Mouse (Mus musculus): ENCODE results near the gene Itprid2. TPM values are rescaled to one million over a fixed set of nuclear protein-coding genes. Genes with fewer than 3 reads are reported as not detected.
A peak's percentile ranks its signal among the peaks of the same experiment; 100 is the strongest.
"Not testable (repeated sequence)": the region's sequence is repeated elsewhere in the genome, so short reads cannot be mapped to it uniquely, and the experiment has no call there.

The Itprid2 gene
- 10 to 100 TPM; 23.3 to 27.4 TPM for total RNA-seq (2021)

- peak; percentile 100 for DNase-seq
Observed at GRCm38 (mm10) chr2:79634528-79635400, at the start of gene Itprid2. Itprid2 (plus strand) TSS chr2:79635352.

DNA sequence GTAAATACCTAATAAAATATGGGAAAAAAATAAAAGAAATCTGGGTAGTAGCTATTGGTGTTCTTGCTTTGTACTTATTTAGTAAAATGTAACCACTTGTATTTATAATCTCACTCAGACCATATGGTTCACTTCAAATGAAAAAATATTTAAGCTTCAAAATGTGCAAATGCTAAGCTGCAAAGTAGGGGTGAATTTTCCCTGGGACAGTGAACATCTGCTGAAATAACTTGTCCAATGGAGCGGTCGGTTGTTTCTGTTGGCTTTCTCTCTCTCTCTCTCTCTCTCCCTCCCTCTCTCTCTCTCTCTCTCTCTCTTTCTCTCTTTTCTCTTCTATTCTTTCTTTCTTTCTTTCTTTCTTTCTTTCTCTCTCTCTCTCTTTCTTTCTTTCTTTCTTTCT lies 39.0 kb upstream of the Itprid2 start:
- no peak for DNase-seq

DNA sequence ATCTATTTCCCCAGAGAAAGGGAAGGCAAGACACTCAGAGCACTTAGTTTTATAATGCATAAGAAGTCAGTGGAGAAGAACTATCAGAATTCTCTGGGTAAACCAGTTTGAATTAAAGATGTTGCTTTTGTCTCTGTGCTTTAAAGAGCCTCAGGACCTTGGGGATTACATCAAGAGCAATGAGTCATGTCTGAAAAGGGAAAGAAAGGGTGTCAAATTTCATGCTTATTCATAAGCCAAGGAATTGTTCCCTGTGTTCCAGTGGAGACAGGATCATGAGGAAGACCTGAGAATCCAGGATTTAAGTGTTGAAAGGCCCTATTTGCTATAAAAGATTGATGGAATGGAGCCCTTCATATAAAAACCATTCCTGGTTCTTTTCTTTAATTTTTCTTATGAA lies 38.1 kb upstream of the Itprid2 start:
- DNase-seq = no peak

- not testable (repeated sequence) for DNase-seq
Observed at GRCm38 (mm10) chr2:79601109-79601508, 34.0 kb upstream of the Itprid2 start.

- DNase-seq = peak; percentile 22
Observed at GRCm38 (mm10) chr2:79601691-79602116, 33.4 kb upstream of the Itprid2 start.

GRCm38 (mm10) chr2:79602306-79602705 lies 32.8 kb upstream of the Itprid2 start:
- DNase-seq = no peak

GRCm38 (mm10) chr2:79603363-79603762 lies 31.8 kb upstream of the Itprid2 start:
- no peak for DNase-seq

DNA sequence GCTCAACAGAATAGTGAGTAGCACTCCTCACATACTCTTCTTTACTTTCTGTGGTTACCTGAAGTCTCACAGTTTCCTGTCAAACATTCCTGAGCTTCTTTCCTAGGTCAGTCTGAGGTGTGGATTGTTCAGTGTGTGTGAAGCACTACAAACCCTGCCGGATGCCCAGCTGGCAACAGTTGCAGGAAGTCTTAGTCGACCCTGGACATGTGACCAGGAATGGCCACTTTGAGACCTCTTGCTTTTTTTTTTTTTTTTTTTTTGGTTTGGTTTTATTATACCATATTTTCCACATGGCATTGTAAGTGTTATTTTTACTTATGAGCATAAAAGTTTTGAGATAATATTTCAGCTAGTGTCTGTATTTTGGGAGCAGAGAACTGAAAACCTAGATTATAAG lies 29.1 kb upstream of the Itprid2 start:
- no peak for DNase-seq

GRCm38 (mm10) chr2:79607181-79607580 lies 28.0 kb upstream of the Itprid2 start:
- DNase-seq = no peak

DNA sequence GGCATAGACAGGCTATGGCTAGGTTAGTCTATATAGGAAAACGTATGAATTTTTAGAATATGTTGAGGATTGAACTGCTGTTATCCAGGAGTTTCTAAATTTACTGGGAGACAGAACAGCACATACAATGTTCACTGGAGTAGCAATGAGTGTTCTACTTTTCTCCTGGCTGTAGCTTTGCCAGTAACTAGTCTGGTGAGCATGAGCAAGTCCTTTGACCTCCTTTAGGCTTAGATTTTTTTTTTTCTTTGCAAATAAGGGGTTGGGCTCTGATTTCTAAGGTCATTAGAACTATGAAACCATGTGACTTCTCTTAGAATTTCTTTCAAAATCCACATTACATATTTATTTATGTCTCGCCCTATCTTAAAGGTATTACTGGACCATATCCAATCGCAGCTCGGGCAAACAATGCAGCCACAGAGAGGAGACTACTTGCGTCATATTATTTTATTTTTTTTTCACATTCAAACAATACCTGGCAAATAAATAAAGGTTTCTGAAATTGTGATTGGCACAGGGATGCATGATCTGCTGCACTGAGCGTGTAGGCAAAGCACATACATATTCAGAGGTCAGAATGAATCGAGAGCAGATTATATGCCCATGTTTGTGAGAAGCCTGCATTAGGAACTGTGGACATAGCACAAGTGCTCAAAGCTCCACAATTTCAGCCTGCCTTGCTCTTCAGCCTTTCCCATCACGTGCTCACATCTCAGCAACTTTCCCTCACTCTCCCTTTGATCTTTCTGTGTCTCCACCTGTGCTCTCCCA lies 26.7 kb upstream of the Itprid2 start:
- DNase-seq = no peak

- no peak for DNase-seq
Observed at GRCm38 (mm10) chr2:79610894-79611293, 24.3 kb upstream of the Itprid2 start.

DNA sequence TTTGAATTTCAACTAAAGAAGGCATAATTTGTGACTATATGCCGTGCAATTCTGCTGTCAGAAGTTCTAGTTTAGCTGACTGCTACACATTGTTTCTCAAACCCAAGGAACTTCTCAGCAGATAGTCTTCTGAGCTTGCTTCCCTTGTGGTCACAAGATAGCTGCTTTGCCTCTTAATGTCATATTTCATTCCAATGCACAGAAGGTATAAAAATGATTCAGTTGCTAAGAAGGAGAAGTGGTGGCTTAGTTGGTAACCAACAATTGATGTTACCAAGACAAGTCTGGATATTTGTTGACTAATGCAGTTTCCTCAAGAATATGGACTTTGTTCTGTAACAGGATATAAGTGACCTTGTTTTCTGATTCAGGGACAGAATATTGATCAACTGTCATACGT lies 17.0 kb upstream of the Itprid2 start:
- no peak for DNase-seq

DNA sequence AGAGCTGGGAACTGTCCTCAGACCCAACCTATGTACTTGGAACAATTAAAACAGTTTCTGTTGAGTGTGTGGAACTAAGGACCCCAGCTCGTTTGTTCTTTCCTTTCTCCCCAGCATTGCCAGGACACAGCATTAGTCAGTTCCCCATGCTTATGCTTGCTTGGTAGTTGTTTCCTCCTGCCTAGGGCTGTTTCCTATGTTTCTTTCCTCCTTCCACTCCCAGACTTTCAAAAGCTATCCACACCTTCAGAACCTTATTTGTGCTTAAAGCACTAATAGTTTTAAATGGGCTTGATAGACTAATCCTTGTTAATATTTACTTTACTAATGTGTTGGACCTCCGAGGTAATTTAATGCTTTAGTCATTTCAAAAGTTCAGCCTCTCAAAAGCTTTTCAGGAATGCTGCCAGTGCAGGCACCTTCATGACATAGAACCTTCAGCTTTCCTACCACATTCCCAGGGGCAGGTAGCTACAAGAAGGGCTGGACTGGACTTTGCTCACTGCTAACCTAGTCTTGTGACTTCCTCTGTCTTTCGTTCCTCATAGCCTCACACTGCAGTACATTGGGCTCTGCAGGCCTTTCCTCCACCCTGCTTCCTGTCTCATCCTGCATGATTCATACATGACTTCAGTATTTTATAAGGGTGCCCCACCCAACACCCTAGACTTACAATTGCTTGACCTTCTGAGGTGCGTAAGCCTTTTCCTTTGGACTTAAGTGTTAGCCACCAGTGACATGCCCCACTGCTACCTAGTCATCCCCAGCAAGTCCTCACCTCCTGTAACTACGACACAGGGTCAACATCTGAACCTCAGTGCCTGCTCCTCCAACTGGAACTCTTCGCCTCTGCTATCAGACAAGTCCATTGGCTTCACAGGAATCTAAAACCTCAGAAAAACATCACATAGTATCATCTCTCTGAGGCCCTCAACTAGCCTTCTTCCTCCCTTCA lies 16.3 kb upstream of the Itprid2 start:
- no peak for DNase-seq

GRCm38 (mm10) chr2:79623256-79623655 lies 11.9 kb upstream of the Itprid2 start:
- DNase-seq = no peak

DNA sequence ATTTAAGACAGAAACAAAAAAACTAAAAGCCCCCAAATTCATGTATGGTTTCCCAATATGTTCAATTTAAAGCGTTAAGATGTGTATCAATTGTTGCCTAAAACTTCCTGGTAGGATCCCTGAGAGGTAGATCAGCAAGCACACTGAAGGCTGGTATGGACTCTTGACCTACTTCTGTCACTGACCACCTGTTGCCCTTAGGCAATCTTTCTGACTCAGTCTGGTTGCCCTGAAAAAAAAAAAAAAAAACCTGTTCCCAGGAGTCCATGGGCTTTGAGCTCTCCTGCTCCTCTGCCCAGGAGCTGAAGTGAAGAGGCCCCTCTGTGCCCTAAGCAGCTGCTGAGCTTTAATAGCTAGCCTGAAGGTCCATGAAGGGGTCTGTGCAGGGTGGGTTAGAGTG lies 7.5 kb upstream of the Itprid2 start:
- DNase-seq = no peak

DNA sequence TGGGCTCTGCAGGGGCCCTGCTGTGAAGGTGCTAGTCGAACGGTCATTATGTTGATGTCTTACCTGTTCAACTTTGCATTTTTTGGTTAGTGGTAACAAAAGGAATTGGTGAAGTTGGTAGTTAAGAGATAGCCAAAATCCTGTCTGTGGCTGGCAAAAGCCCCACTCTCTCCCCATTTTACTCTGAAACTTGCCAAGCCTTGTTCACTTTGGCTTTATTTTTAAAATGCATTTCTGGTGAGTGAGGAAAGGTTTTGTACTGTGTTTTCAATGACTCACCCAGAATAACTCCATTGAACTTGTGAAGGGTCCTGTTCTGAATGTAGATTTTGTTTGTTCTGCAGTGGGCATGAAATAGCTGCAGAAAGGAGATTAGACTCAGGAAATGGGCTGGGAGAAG lies 4.9 kb upstream of the Itprid2 start:
- DNase-seq = no peak

GRCm38 (mm10) chr2:79635426-79636291 lies 507 bp downstream of the Itprid2 start:
- DNase-seq = peak; percentile 78

- no peak for DNase-seq
Observed at GRCm38 (mm10) chr2:79638924-79639323, 3.8 kb downstream of the Itprid2 start.

DNA sequence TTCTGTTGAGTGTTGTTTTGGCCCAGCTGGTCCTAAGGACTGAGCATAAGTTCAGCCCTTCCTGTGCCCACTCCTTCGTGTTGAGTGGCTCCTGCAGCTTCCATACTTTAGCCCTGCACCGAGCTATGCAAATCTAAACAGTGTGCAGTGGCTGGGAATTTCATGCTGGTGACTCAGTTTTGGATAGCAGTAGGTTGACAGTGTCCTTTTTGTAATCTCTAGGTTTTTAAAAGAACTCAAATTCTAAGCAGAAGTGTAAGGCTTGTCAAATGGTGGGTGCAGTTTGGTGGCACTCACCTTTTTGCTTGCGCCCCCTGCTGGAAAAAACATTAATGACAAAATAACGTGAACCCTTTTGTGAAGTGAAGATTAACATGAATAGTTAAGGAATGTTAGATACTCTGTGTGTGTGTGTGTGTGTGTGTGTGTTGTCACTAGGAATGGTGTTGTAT lies 11.1 kb downstream of the Itprid2 start:
- DNase-seq = peak; percentile 75

GRCm38 (mm10) chr2:79647094-79647493 lies 11.9 kb downstream of the Itprid2 start:
- DNase-seq = no peak

DNA sequence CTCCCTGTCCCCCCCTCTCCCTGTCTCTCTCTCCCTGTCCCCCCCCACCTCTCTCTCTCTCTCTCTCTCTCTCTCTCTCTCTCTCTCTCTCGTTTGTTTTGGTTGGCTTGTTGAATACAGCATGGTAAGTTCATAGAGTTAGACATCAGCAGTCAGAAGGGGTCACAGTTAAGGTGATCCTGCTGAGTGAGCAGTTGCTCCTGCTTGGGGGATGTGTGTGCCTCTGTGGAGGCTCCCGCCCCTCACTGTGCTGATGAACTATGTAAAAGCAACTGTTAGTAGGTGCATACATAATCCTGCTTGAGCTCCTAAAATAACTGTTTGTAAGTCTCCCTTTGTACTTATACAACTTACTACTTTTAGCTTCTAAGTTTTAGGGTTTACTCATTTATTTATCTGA lies 12.6 kb downstream of the Itprid2 start:
- DNase-seq = no peak
